Mouse (Mus musculus) limb, embryonic 11.5 days (tissue): ENCODE data around the gene Cps1. TPM values are rescaled to one million over a fixed set of nuclear protein-coding genes. Genes with fewer than 3 reads are reported as not detected.

ENCODE experiments used
- ATAC-seq: fragments of 200-750 bp; cut with Nextera tagmentation; 2 replicates; pipeline ENCODE4 v1.8.0; 2017; ENCODE audit warnings: low read depth; ENCODE audit not compliant: insufficient number of reproducible peaks, low FRiP score, low TSS enrichment
- DNase-seq: peaks from one replicate; pipeline ENCODE4 v3.0.0-alpha.2; 2015; ENCODE audit warnings: low spot score
- H3K27ac ChIP-seq: fragments of 300-500 bp; sonication (generic); replicated peaks from 2 replicates; pipeline ENCODE4 v1.5.1; 2014; ENCODE audit warnings: low read depth, mild to moderate bottlenecking, low read length
- H3K27me3 ChIP-seq: fragments of 300-500 bp; sonication (generic); 2 replicates; pipeline ENCODE4 v1.6.1; 2014; ENCODE audit warnings: mild to moderate bottlenecking, low read length, mixed read lengths; ENCODE audit not compliant: control insufficient read depth, insufficient read depth
- H3K36me3 ChIP-seq: fragments of 300-500 bp; sonication (generic); 2 replicates; pipeline ENCODE4 v1.6.1; 2014; ENCODE audit warnings: mild to moderate bottlenecking, low read length, moderate library complexity, mixed read lengths; ENCODE audit not compliant: control insufficient read depth, insufficient read depth
- H3K4me1 ChIP-seq: fragments of 300-500 bp; sonication (generic); 2 replicates; pipeline ENCODE4 v1.6.1; 2014; ENCODE audit warnings: low read length, mixed read lengths; ENCODE audit not compliant: control insufficient read depth, insufficient read depth
- H3K4me2 ChIP-seq: fragments of 300-500 bp; sonication (generic); 2 replicates; pipeline ENCODE4 v1.6.1; 2014; ENCODE audit warnings: low read depth, mild to moderate bottlenecking, moderate library complexity; ENCODE audit not compliant: severe bottlenecking
- H3K4me3 ChIP-seq: fragments of 300-500 bp; sonication (generic); 2 replicates; pipeline ENCODE4 v1.5.1; 2014; ENCODE audit warnings: low read depth, low read length
- H3K9ac ChIP-seq: fragments of 300-500 bp; sonication (generic); 2 replicates; pipeline ENCODE4 v1.6.1; 2014; ENCODE audit warnings: mild to moderate bottlenecking, low read length
- H3K9me3 ChIP-seq: fragments of 300-500 bp; sonication (generic); 2 replicates; pipeline ENCODE4 v1.6.1; 2016; ENCODE audit warnings: low read length; ENCODE audit not compliant: control insufficient read depth
- WGBS: fragments of 180-500 bp; shearing (Covaris S2); extraction: QIAGEN DNeasy Blood & Tissue Kit; methylation state at CpG from one replicate; pipeline ENCODE4 v1.1.7; 2014; 5-methylcytosine and 5-hydroxymethylcytosine counted together
- polyA plus RNA-seq: library from polyadenylated mRNA; unstranded; fragments of >200 nt; fragmentation: Nextera tagmentation; extraction: Ambion mirVana; gene quantifications from 2 replicates; pipeline ENCODE4 v1.2.1, GENCODE M21; 2014

Gene Cps1
- polyA plus RNA-seq, 1 experiment from 2014 or later = 0.07 TPM

DNA sequence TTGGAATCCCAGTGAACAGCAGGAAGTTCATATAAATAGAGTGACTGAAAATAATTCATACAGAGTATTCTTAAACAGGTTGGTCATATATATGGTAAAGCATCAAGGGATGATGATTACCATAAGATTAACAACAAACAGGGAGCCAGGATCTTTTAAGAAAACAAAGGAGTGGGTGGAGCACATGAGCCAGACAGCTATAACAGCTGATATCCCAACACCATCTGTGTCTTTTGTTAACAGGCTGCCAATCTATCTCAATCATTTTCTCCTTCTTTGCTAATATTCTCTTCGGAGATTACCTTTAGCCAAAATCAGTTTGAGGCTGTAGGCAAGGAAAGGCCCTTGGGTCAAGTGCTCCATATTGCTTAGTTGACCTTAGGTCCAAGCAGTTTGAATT lies 142.4 kb downstream of the Cps1 start:
- Histone ChIP-seq H3K27me3 (no peaks in the 10 kb centered on the region), H3K9me3 (no peaks in the 10 kb centered on the region), H3K9ac (no peak overlapping the region), H3K4me1 (no peaks in the 10 kb centered on the region), H3K27ac (no peak overlapping the region), H3K36me3 (no peaks in the 10 kb centered on the region), H3K4me3 (no peak overlapping the region), H3K4me2 (no peak overlapping the region)
- ATAC-seq (no peak), DNase-seq (no peak)
- WGBS = 90% methylated on average over 1 of the region's 1 CpGs

DNA sequence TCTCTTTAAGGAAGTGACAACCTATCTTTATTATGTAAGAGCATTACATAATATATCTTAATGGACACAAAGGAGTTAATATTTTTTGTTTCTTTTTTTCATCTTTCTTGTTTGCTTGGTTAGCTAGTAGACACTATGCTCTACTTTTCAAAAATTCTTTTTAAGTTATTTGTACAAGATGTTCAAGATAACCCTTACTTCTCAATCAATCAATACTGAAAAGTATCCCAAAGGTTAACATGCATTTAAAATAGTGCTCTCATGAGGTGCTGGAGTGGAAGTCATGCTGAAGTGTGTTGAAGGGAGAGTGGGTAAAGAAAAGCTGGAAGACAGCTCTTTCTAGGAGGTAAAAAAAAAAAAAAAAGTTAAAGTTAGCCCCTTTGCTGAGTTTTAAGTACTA lies 145.1 kb downstream of the Cps1 start:
- no peak for DNase-seq
- Histone ChIP-seq H3K27me3 (no peaks in the 10 kb centered on the region), H3K4me3 (no peak overlapping the region), H3K4me1 (no peaks in the 10 kb centered on the region), H3K9ac (no peak overlapping the region), H3K36me3 (no peaks in the 10 kb centered on the region), H3K9me3 (no peaks in the 10 kb centered on the region), H3K27ac (no peak overlapping the region), H3K4me2 (no peak overlapping the region)
- no peak for ATAC-seq

DNA sequence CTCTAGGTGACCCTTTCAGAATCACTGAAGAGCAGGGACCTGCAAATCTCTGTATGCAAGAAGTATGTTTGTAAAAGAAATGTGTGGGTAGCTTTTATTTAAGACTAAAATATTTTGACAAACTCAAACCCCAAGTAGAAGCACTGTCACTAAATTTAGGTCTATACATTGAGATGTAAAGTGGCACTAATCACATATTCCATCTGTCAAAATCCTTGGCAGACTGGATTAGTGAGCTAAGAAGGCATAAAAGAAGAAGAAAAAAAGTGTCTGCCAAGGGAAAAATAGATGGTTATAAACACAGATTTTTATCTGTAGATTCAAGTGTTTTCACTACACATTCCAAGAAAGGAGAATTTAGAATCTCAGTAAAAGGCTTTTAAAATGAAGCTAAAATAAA lies 145.6 kb downstream of the Cps1 start:
- no peaks in the 10 kb centered on the region for H3K27me3 ChIP-seq
- ATAC-seq (no peak), DNase-seq (no peak)
- no peak overlapping the region for H3K4me2 ChIP-seq
- no peak overlapping the region for H3K4me3 ChIP-seq
- H3K9me3 ChIP-seq = no peaks in the 10 kb centered on the region
- no peak overlapping the region for H3K9ac ChIP-seq
- no peaks in the 10 kb centered on the region for H3K4me1 ChIP-seq
- H3K36me3 ChIP-seq = no peaks in the 10 kb centered on the region
- H3K27ac ChIP-seq = no peak overlapping the region

DNA sequence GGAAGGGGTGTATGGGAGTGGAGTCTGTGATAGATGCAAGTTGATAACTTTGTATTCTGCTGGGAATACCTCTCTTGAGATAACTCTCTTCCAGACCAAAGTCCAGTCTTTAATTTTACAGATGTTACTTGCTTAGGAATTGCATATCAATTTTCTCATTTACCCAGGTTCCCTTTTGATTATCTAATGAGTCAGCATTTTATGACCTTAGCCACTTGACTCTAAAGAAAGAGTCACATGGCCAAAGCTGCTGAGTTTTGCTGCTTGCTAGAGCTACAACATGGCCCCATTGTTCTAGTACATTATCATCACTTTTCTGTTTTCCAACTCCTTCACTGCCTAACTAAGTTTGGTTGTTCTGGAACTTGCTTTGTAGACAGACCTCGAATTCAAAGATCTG lies 153.4 kb downstream of the Cps1 start:
- H3K36me3 ChIP-seq = no peaks in the 10 kb centered on the region
- H3K4me3 ChIP-seq = no peak overlapping the region
- no peak overlapping the region for H3K27ac ChIP-seq
- ATAC-seq = no peak
- no peaks in the 10 kb centered on the region for H3K27me3 ChIP-seq
- no peak overlapping the region for H3K4me2 ChIP-seq
- no peak overlapping the region for H3K9ac ChIP-seq
- no peak for DNase-seq
- H3K9me3 ChIP-seq = no peaks in the 10 kb centered on the region
- WGBS = 79% methylated on average over 1 of the region's 1 CpGs
- H3K4me1 ChIP-seq = no peaks in the 10 kb centered on the region

Other genes starting within 250 kb of the Cps1 start
- 26.9 and 27.3 TPM in 2 replicates for gene Myl1, start 177.6 kb upstream of the Cps1 start, polyA plus RNA-seq
- 92.4 and 97.0 TPM in 2 replicates for gene Lancl1, start 84.2 kb upstream of the Cps1 start, polyA plus RNA-seq